Mouse (Mus musculus) left cerebral cortex, adult 2 months (tissue): Measurements from ENCODE around the gene Gm20517. TPM values are rescaled to one million over a fixed set of nuclear protein-coding genes. Genes with fewer than 3 reads are reported as not detected.

Experiments
- DNase-seq, 2 experiments: peaks; one replicate each; pipeline ENCODE4 v3.0.0; 2021 to 2022; ENCODE audit warnings: low spot score in 2 of 2, mixed read lengths in 1 of 2; ENCODE audit errors: extremely low spot score in 1 of 2
- H3K27ac ChIP-seq: fragments of 200-600 bp; 2 replicates; pipeline ENCODE4 v1.8.1; 2022
- H3K4me3 ChIP-seq: fragments of 200-600 bp; 2 replicates; pipeline ENCODE4 v1.8.1; 2022
- CTCF ChIP-seq: fragments of 200-600 bp; IDR thresholded peaks from 2 replicates; pipeline ENCODE4 v1.8.1; 2022; ENCODE audit warnings: antibody characterized with exemption, mild to moderate bottlenecking, moderate library complexity
- intact Hi-C: fragments of 180-260 bp; cut with DNase I; formaldehyde crosslinking; loops from one replicate; pipeline ENCODE4 v1.15.1; 2025
- total RNA-seq, 2 experiments: library from RNA; stranded (reverse); gene quantifications; 2 replicates each; pipeline ENCODE4 v1.2.3; 2021

Gm20517 gene
- total RNA-seq, 2 experiments from 2014 or later, result 7.1 TPM

GRCm38 (mm10) chr17:47580962-47581361 lies 30.4 kb upstream of the Gm20517 start:
- intact Hi-C loops, result no loop called here
- H3K27ac ChIP-seq, result no peak overlapping the region
- no peak for TF ChIP-seq CTCF
- H3K4me3 ChIP-seq, result no peak overlapping the region
- DNase-seq, result no peak

GRCm38 (mm10) chr17:47588517-47588916 lies 22.9 kb upstream of the Gm20517 start:
- no peak for DNase-seq
- intact Hi-C loops, result no loop called here
- TF ChIP-seq CTCF, result no peak
- no peak overlapping the region for H3K27ac ChIP-seq
- H3K4me3 ChIP-seq, result no peak overlapping the region

- DNase-seq, result no peak
- no peak overlapping the region for H3K4me3 ChIP-seq
- no peak overlapping the region for H3K27ac ChIP-seq
- TF ChIP-seq CTCF, result no peak
- intact Hi-C loops, result loop anchor here (5.0 kb wide), 1 partner anchor 49 kb away; no protein-coding TSS in a partner anchor
Observed at GRCm38 (mm10) chr17:47591073-47591472, 20.3 kb upstream of the Gm20517 start.

GRCm38 (mm10) chr17:47593215-47593853 lies 18.1 kb upstream of the Gm20517 start:
- intact Hi-C loops, result loop anchor here (1.0 to 5.0 kb wide), 2 partner anchors 51 to 82 kb away; no protein-coding TSS in a partner anchor
- H3K27ac ChIP-seq, result peak overlapping the region; percentile 64
- peak; percentile 89 to 91 for DNase-seq
- H3K4me3 ChIP-seq, result peak overlapping the region; percentile 83
- TF ChIP-seq CTCF, result no peak

- Histone ChIP-seq H3K4me3 (peak overlapping the region; percentile 83), H3K27ac (peak overlapping the region; percentile 64)
- no peak for TF ChIP-seq CTCF
- DNase-seq, result no peak
- intact Hi-C loops, result loop anchor here (1.0 to 5.0 kb wide), 2 partner anchors 52 to 83 kb away; no protein-coding TSS in a partner anchor
Observed at GRCm38 (mm10) chr17:47593854-47594182, 17.6 kb upstream of the Gm20517 start.

GRCm38 (mm10) chr17:47594183-47594968 lies 17.0 kb upstream of the Gm20517 start:
- DNase-seq, result no peak
- Histone ChIP-seq H3K4me3 (peak overlapping the region; percentile 83), H3K27ac (peak overlapping the region; percentile 64)
- no peak for TF ChIP-seq CTCF
- intact Hi-C loops, result loop anchor here (5.0 kb wide), 1 partner anchor 52 kb away; no protein-coding TSS in a partner anchor

GRCm38 (mm10) chr17:47594969-47595247 lies 16.5 kb upstream of the Gm20517 start:
- intact Hi-C loops, result loop anchor here (5.0 kb wide), 1 partner anchor 53 kb away; no protein-coding TSS in a partner anchor
- Histone ChIP-seq H3K27ac (no peak overlapping the region), H3K4me3 (peak overlapping the region; percentile 83)
- TF ChIP-seq CTCF, result no peak
- no peak for DNase-seq

GRCm38 (mm10) chr17:47595248-47596161 lies 15.9 kb upstream of the Gm20517 start:
- DNase-seq, result no peak
- no peak overlapping the region for H3K27ac ChIP-seq
- TF ChIP-seq CTCF, result no peak
- intact Hi-C loops, result no loop called here
- H3K4me3 ChIP-seq, result peak overlapping the region; percentile 83

GRCm38 (mm10) chr17:47596162-47596838 lies 15.1 kb upstream of the Gm20517 start:
- H3K4me3 ChIP-seq, result no peak overlapping the region
- H3K27ac ChIP-seq, result no peak overlapping the region

GRCm38 (mm10) chr17:47596839-47597164 lies 14.6 kb upstream of the Gm20517 start:
- Histone ChIP-seq H3K27ac (no peak overlapping the region), H3K4me3 (no peak overlapping the region)
- TF ChIP-seq CTCF, result no peak
- DNase-seq, result no peak
- intact Hi-C loops, result no loop called here

More at GRCm38 (mm10) chr17:47596162-47596838, 15.1 kb upstream of the Gm20517 start:
- no peak for TF ChIP-seq CTCF
- intact Hi-C loops, result no loop called here
- no peak for DNase-seq

- Histone ChIP-seq H3K4me3 (no peak overlapping the region), H3K27ac (no peak overlapping the region)
- intact Hi-C loops, result no loop called here
- no peak for TF ChIP-seq CTCF
- no peak for DNase-seq
Observed at GRCm38 (mm10) chr17:47597261-47597660, 14.1 kb upstream of the Gm20517 start.
